Mouse (Mus musculus) ES-E14 (cell line): ENCODE data around the gene F11.

ENCODE experiments used
- CHD2 ChIP-seq: IDR thresholded peaks from 2 replicates; pipeline ENCODE4 v1.6.1; 2014; ENCODE audit warnings: mild to moderate bottlenecking, low read depth, low read length, inconsistent platforms
- HCFC1 ChIP-seq: IDR thresholded peaks from 2 replicates; pipeline ENCODE4 v1.6.1; 2012; ENCODE audit warnings: low read length, inconsistent platforms, borderline replicate concordance; ENCODE audit not compliant: insufficient read depth
- MAFK ChIP-seq: IDR thresholded peaks from 2 replicates; pipeline ENCODE4 v1.6.1; 2014; ENCODE audit warnings: mild to moderate bottlenecking, low read depth, low read length, inconsistent platforms; ENCODE audit not compliant: insufficient read depth
- ZC3H11A ChIP-seq: IDR thresholded peaks from 2 replicates; pipeline ENCODE4 v1.6.1; 2012; ENCODE audit warnings: low read depth, mild to moderate bottlenecking, inconsistent platforms, low read length, borderline replicate concordance
- ZNF384 ChIP-seq: IDR thresholded peaks from 2 replicates; pipeline ENCODE4 v1.6.1; 2012; ENCODE audit warnings: low read depth, low read length, inconsistent platforms

DNA sequence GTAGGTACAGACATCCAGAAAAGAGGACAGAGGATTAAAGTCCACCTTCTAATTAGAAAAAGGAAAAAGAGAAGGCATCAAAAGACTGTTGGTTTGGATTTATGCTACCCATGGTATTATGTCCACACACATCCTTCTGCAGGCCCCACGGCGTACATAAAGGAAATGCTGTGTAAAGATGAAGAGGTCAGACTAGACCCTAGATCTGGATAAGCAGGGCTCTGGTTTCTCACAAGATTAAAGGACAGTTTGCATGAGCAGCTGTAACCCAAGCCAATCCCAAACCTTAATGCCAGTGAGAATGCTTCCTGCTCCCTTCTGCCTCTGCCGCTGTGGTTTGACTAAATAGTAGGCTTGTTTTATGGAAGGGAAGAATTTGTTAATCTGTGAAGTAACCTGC is 15.6 kb upstream of the F11 start:
- no peak for TF ChIP-seq ZNF384
- no peak for TF ChIP-seq HCFC1
- TF ChIP-seq MAFK = no peak
- TF ChIP-seq ZC3H11A = no peak
- TF ChIP-seq CHD2 = no peak
